Mouse (Mus musculus): ENCODE measurements at regions not wholly inside any gene's neighbourhood (a gene's known extent, or its start where the extent isn't known, plus 50 kb on each side); places are given as distances from the start of the nearest gene placed in this dataset.
A peak's percentile ranks its signal among the peaks of the same experiment; 100 is the strongest.

DNA sequence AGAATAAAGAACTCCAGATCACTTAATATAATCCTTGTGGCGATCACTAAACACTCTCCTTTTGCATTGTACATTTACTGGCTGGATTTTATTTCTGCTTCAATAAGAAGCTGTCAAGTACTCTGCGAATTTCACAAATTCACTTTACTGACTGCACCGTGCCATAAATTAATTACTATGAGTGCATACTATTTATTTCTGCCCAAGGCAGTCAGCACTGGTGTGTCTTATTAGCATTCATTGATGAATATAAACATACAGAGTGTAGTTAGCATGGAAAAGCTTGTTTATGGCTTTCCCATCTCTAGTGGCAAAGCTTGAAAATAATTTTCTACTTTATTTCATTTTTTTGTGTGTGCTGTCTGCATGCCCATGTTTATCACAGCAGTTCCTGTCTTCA is 453.3 kb upstream of the Lmcd1 start:
- no peak for TF ChIP-seq POLR2A (IDR thresholded peaks at IDR 0.05; ENCODE audit: insufficient read depth, low read depth, low read length)
- no peak for TF ChIP-seq EP300 (IDR thresholded peaks at IDR 0.05; ENCODE audit: insufficient read depth, low read depth, low read length)
- no peak for TF ChIP-seq CTCF (IDR thresholded peaks at IDR 0.05)
- 82% methylated on average over 3 of the region's 3 CpGs for whole genome bisulfite sequencing

GRCm38 (mm10) chr6:111844321-111844835 is 429.2 kb upstream of the Lmcd1 start:
- Histone ChIP-seq H3K4me3 (no peak overlapping the region), H3K79me2 (replicated peaks; ENCODE audit: control insufficient read depth, insufficient read depth, low read length) (no peaks in the 10 kb centered on the region), H3K27me3 (ENCODE audit: control insufficient read depth, insufficient read depth, low read length) (no peaks in the 10 kb centered on the region), H3K27ac (no peak overlapping the region), H3K9ac (ENCODE audit: low read depth, low read length) (no peak overlapping the region), H3K4me1 (ENCODE audit: control insufficient read depth, insufficient read depth, low read length) (no peaks in the 10 kb centered on the region), H3K36me3 (ENCODE audit: control insufficient read depth, insufficient read depth, low read length) (no peaks in the 10 kb centered on the region)
- DNase-seq: no peak
- intact Hi-C loops (cut with DNase I): no loop called here
- no peak for TF ChIP-seq EP300 (IDR thresholded peaks at IDR 0.05; ENCODE audit: insufficient read depth, low read depth, low read length)
- TF ChIP-seq POLR2A (IDR thresholded peaks at IDR 0.05; ENCODE audit: insufficient read depth, low read depth, low read length): no peak
- TF ChIP-seq CTCF (IDR thresholded peaks at IDR 0.05): no peak
- WGBS: 50% methylated on average over 6 of the region's 6 CpGs

More for the DNA sequence above, 453.3 kb upstream of the Lmcd1 start:
- Histone ChIP-seq H3K4me1 (ENCODE audit: control insufficient read depth, insufficient read depth, low read length) (no peaks in the 10 kb centered on the region), H3K79me2 (replicated peaks; ENCODE audit: control insufficient read depth, insufficient read depth, low read length) (no peaks in the 10 kb centered on the region), H3K27me3 (ENCODE audit: control insufficient read depth, insufficient read depth, low read length) (no peaks in the 10 kb centered on the region), H3K36me3 (ENCODE audit: control insufficient read depth, insufficient read depth, low read length) (no peaks in the 10 kb centered on the region), H3K4me3 (no peak overlapping the region), H3K9ac (ENCODE audit: low read depth, low read length) (no peak overlapping the region), H3K27ac (no peak overlapping the region)
- no peak for DNase-seq
- intact Hi-C loops (cut with DNase I): no loop called here

GRCm38 (mm10) chr6:111866101-111866598 is 407.4 kb upstream of the Lmcd1 start:
- TF ChIP-seq POLR2A (IDR thresholded peaks at IDR 0.05; ENCODE audit: insufficient read depth, low read depth, low read length) (no peak), CTCF (IDR thresholded peaks at IDR 0.05) (no peak), EP300 (IDR thresholded peaks at IDR 0.05; ENCODE audit: insufficient read depth, low read depth, low read length) (no peak)
- intact Hi-C loops (cut with DNase I): no loop called here
- Histone ChIP-seq H3K36me3 (ENCODE audit: control insufficient read depth, insufficient read depth, low read length) (no peaks in the 10 kb centered on the region), H3K4me3 (no peak overlapping the region), H3K4me1 (ENCODE audit: control insufficient read depth, insufficient read depth, low read length) (no peaks in the 10 kb centered on the region), H3K9ac (ENCODE audit: low read depth, low read length) (no peak overlapping the region), H3K79me2 (replicated peaks; ENCODE audit: control insufficient read depth, insufficient read depth, low read length) (no peaks in the 10 kb centered on the region), H3K27ac (no peak overlapping the region), H3K27me3 (ENCODE audit: control insufficient read depth, insufficient read depth, low read length) (no peaks in the 10 kb centered on the region)
- DNase-seq: no peak
- 50% methylated on average over 3 of the region's 3 CpGs for WGBS

DNA sequence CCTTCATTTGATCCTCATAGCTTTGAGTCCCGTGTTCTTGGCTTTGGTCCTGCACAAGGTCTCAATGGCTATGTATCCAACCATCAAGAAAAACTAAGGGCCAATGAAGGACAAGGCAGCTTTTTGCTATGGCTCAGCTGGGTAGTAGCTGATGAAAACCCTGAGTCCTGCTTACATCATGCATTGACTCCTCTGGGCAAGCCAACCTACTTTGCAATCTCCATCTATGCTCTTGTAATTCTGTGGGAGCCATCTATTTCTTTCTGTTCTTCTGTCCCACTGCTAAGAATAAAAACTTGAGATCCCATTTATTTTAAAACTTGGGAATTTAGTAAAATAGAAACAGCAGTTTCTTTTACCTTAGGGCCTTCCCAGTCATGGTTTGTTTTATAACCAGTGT is 391.0 kb upstream of the Lmcd1 start:
- no peak for TF ChIP-seq CTCF (IDR thresholded peaks at IDR 0.05)
- no peak for TF ChIP-seq EP300 (IDR thresholded peaks at IDR 0.05; ENCODE audit: insufficient read depth, low read depth, low read length)
- no peak for TF ChIP-seq POLR2A (IDR thresholded peaks at IDR 0.05; ENCODE audit: insufficient read depth, low read depth, low read length)
- H3K4me3 ChIP-seq: no peak overlapping the region
- 64% methylated on average over 1 of the region's 1 CpGs for WGBS
- DNase-seq: no peak
- no peaks in the 10 kb centered on the region for H3K27me3 ChIP-seq (ENCODE audit: control insufficient read depth, insufficient read depth, low read length)
- no peak overlapping the region for H3K27ac ChIP-seq
- intact Hi-C loops (cut with DNase I): no loop called here
- H3K9ac ChIP-seq (ENCODE audit: low read depth, low read length): no peak overlapping the region
- no peaks in the 10 kb centered on the region for H3K4me1 ChIP-seq (ENCODE audit: control insufficient read depth, insufficient read depth, low read length)
- no peaks in the 10 kb centered on the region for H3K79me2 ChIP-seq (replicated peaks; ENCODE audit: control insufficient read depth, insufficient read depth, low read length)
- H3K36me3 ChIP-seq (ENCODE audit: control insufficient read depth, insufficient read depth, low read length): no peaks in the 10 kb centered on the region

GRCm38 (mm10) chr6:111883946-111884345 is 389.6 kb upstream of the Lmcd1 start:
- Histone ChIP-seq H3K79me2 (replicated peaks; ENCODE audit: control insufficient read depth, insufficient read depth, low read length) (no peaks in the 10 kb centered on the region), H3K27ac (no peak overlapping the region), H3K9ac (ENCODE audit: low read depth, low read length) (no peak overlapping the region), H3K4me1 (ENCODE audit: control insufficient read depth, insufficient read depth, low read length) (no peaks in the 10 kb centered on the region), H3K36me3 (ENCODE audit: control insufficient read depth, insufficient read depth, low read length) (no peaks in the 10 kb centered on the region), H3K27me3 (ENCODE audit: control insufficient read depth, insufficient read depth, low read length) (no peaks in the 10 kb centered on the region), H3K4me3 (no peak overlapping the region)
- DNase-seq: no peak
- 67% methylated on average over 1 of the region's 1 CpGs for WGBS
- TF ChIP-seq CTCF (IDR thresholded peaks at IDR 0.05) (no peak), EP300 (IDR thresholded peaks at IDR 0.05; ENCODE audit: insufficient read depth, low read depth, low read length) (no peak)
- intact Hi-C loops (cut with DNase I): no loop called here

DNA sequence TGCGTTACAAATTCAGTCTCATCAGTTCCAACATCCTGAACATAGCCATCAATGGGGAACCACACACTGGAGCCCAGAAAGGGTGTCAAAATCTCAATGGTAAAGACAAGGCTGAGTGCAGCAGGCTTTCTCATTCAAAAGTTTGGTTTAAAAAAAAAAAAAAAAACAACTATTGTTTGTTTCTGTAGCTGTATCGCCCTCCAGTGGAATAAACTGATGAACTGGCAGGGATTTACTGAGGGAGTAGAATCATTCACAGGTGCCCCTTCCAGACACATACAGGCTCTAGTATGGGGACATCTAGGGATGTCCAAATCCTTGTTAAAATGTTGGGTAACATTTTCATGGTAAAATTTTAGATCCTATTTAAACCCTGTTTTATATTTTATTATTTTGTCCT is 361.6 kb upstream of the Lmcd1 start:
- Histone ChIP-seq H3K4me1 (ENCODE audit: control insufficient read depth, insufficient read depth, low read length) (no peaks in the 10 kb centered on the region), H3K4me3 (no peak overlapping the region), H3K9ac (ENCODE audit: low read depth, low read length) (no peak overlapping the region), H3K27ac (no peak overlapping the region), H3K36me3 (ENCODE audit: control insufficient read depth, insufficient read depth, low read length) (no peaks in the 10 kb centered on the region), H3K79me2 (replicated peaks; ENCODE audit: control insufficient read depth, insufficient read depth, low read length) (no peaks in the 10 kb centered on the region), H3K27me3 (ENCODE audit: control insufficient read depth, insufficient read depth, low read length) (no peaks in the 10 kb centered on the region)
- intact Hi-C loops (cut with DNase I): no loop called here
- 39% methylated on average over 2 of the region's 2 CpGs for WGBS
- DNase-seq: no peak
- TF ChIP-seq CTCF (IDR thresholded peaks at IDR 0.05): peak; percentile 29
- TF ChIP-seq EP300 (IDR thresholded peaks at IDR 0.05; ENCODE audit: insufficient read depth, low read depth, low read length): no peak

All from heart, adult 2 months (tissue).